Mouse (Mus musculus) stomach, postnatal 0 days (tissue): ENCODE measurements at regions not wholly inside any gene's neighbourhood (a gene's known extent, or its start where the extent isn't known, plus 50 kb on each side); places are given as distances from the start of the nearest gene placed in this dataset.

Experiments
- ATAC-seq: fragments of 200-750 bp; cut with Nextera tagmentation; 2 replicates; pipeline ENCODE4 v1.8.0; 2017; ENCODE audit not compliant: low FRiP score, low TSS enrichment
- DNase-seq: peaks from one replicate; pipeline ENCODE4 v3.0.0-alpha.2; 2016; ENCODE audit warnings: low spot score
- H3K27ac ChIP-seq: fragments of 300-500 bp; sonication (generic); replicated peaks from 2 replicates; pipeline ENCODE4 v1.5.1; 2014; ENCODE audit warnings: mild to moderate bottlenecking, control low read depth
- H3K27me3 ChIP-seq: fragments of 300-500 bp; sonication (generic); 2 replicates; pipeline ENCODE4 v1.6.1; 2014; ENCODE audit warnings: low read length; ENCODE audit not compliant: control insufficient read depth, insufficient read depth
- H3K36me3 ChIP-seq: fragments of 300-500 bp; sonication (generic); 2 replicates; pipeline ENCODE4 v1.6.1; 2014; ENCODE audit warnings: low read length, mixed read lengths; ENCODE audit not compliant: control insufficient read depth, insufficient read depth
- H3K4me1 ChIP-seq: fragments of 300-500 bp; sonication (generic); replicated peaks from 2 replicates; pipeline ENCODE4 v1.6.1; 2014; ENCODE audit warnings: antibody characterized with exemption; ENCODE audit not compliant: control insufficient read depth, insufficient read depth
- H3K4me2 ChIP-seq: fragments of 300-500 bp; sonication (generic); replicated peaks from 2 replicates; pipeline ENCODE4 v1.6.1; 2014; ENCODE audit warnings: low read depth, mild to moderate bottlenecking, control low read depth, moderate library complexity
- H3K4me3 ChIP-seq: fragments of 300-500 bp; sonication (generic); 2 replicates; pipeline ENCODE4 v1.5.1; 2014; ENCODE audit warnings: low read depth, low read length, control low read depth
- H3K9ac ChIP-seq: fragments of 300-500 bp; sonication (generic); 2 replicates; pipeline ENCODE4 v1.6.1; 2014; ENCODE audit warnings: mild to moderate bottlenecking, low read length, control low read depth, mixed read lengths
- H3K9me3 ChIP-seq: fragments of 300-500 bp; sonication (generic); 2 replicates; pipeline ENCODE4 v1.6.1; 2016; ENCODE audit warnings: low read length; ENCODE audit not compliant: control insufficient read depth
- CTCF ChIP-seq: IDR thresholded peaks from 2 replicates; pipeline ENCODE4 v1.5.1; 2016; ENCODE audit warnings: antibody characterized with exemption, low read depth, mild to moderate bottlenecking, moderate library complexity
- EP300 ChIP-seq: optimal IDR thresholded peaks from 2 replicates; pipeline ENCODE3; 2016; ENCODE audit warnings: antibody characterized with exemption
- WGBS: fragments of 180-500 bp; shearing (Covaris S2); extraction: QIAGEN DNeasy Blood & Tissue Kit; methylation state at CpG from one replicate; pipeline ENCODE4 v1.1.7; 2014; 5-methylcytosine and 5-hydroxymethylcytosine counted together

- Histone ChIP-seq H3K9me3 (no peaks in the 10 kb centered on the region), H3K4me1 (no peaks in the 10 kb centered on the region), H3K36me3 (no peaks in the 10 kb centered on the region), H3K4me3 (no peak overlapping the region), H3K27me3 (no peaks in the 10 kb centered on the region), H3K27ac (no peak overlapping the region), H3K4me2 (no peak overlapping the region), H3K9ac (no peak overlapping the region)
- DNase-seq (no peak), ATAC-seq (no peak)
- TF ChIP-seq CTCF: no peak
- no peak for TF ChIP-seq EP300
Observed at GRCm38 (mm10) chr5:57102897-57103296, 614.9 kb upstream of the Pcdh7 start.

DNA sequence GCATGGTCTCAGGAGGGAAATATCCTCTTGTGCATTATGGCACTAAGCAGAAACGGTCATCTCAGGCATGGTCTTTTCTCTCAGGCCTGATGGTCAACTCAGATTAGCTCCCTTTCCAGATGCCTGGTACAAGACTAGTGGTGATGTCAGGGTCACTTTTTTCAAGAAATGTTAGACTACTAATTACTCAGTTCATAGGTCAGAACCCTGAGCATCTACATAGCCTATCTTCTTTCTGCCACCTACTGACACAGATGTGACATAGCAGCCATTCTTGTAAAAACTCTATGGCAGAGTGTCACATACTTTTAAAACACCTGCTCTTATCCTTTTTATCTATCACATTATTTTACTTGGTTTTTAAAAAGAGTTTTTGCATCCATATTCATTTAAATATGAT is 589.3 kb upstream of the Pcdh7 start:
- H3K4me3 ChIP-seq: no peak overlapping the region
- no peak overlapping the region for H3K27ac ChIP-seq
- no peak overlapping the region for H3K9ac ChIP-seq
- no peaks in the 10 kb centered on the region for H3K36me3 ChIP-seq
- H3K27me3 ChIP-seq: no peaks in the 10 kb centered on the region
- TF ChIP-seq EP300 (no peak), CTCF (peak; percentile 50)
- ATAC-seq: no peak
- no peaks in the 10 kb centered on the region for H3K9me3 ChIP-seq
- DNase-seq: no peak
- H3K4me2 ChIP-seq: no peak overlapping the region
- 74% methylated on average over 1 of the region's 1 CpGs for WGBS
- H3K4me1 ChIP-seq: no peaks in the 10 kb centered on the region
